Mouse (Mus musculus) frontal cortex, postnatal 10 days (tissue): Measurements from ENCODE around the gene Cldn16.
"Not testable (repeated sequence)": the region's sequence is repeated elsewhere in the genome, so short reads cannot be mapped to it uniquely, and the experiment has no call there.

Experiments used
- DNase-seq, 2 experiments: peaks; one replicate each; pipeline ENCODE4 v3.0.0; 2022; ENCODE audit warnings: low spot score in 2 of 2, mixed read lengths in 1 of 2

Cldn16 gene

GRCm38 (mm10) chr16:26462835-26463234 is at the start of gene Cldn16:
Gene Cldn16 (plus strand): TSS chr16:26463135.
- DNase-seq: no peak

GRCm38 (mm10) chr16:26418616-26419015 is 44.3 kb upstream of the Cldn16 start:
- DNase-seq: no peak

- no peak for DNase-seq
These were observed 40.9 kb upstream of the Cldn16 start for GRCm38 (mm10) chr16:26422078-26422477.

- DNase-seq: no peak
These were observed 32.7 kb upstream of the Cldn16 start for GRCm38 (mm10) chr16:26430246-26430645.

GRCm38 (mm10) chr16:26433486-26433885 is 29.4 kb upstream of the Cldn16 start:
- DNase-seq: no peak

- DNase-seq: no peak
These were observed 22.9 kb upstream of the Cldn16 start for GRCm38 (mm10) chr16:26440031-26440430.

GRCm38 (mm10) chr16:26441156-26441555 is 21.8 kb upstream of the Cldn16 start:
- no peak for DNase-seq

GRCm38 (mm10) chr16:26444843-26445242 is 18.1 kb upstream of the Cldn16 start:
- DNase-seq: no peak

GRCm38 (mm10) chr16:26447594-26447993 is 15.3 kb upstream of the Cldn16 start:
- DNase-seq: peak in 1 of 2 experiments; percentile 8

- DNase-seq: no peak
These were observed 8.8 kb upstream of the Cldn16 start for GRCm38 (mm10) chr16:26454163-26454562.

GRCm38 (mm10) chr16:26456182-26456581 is 6.8 kb upstream of the Cldn16 start:
- no peak for DNase-seq

- DNase-seq: no peak
These were observed 3.6 kb downstream of the Cldn16 start for GRCm38 (mm10) chr16:26466535-26466934.

- no peak for DNase-seq
These were observed 8.3 kb downstream of the Cldn16 start for GRCm38 (mm10) chr16:26471254-26471653.

- no peak for DNase-seq
These were observed 32.8 kb downstream of the Cldn16 start for GRCm38 (mm10) chr16:26495721-26496120.

GRCm38 (mm10) chr16:26499705-26500104 is 36.8 kb downstream of the Cldn16 start:
- DNase-seq: not testable (repeated sequence)

GRCm38 (mm10) chr16:26500738-26501137 is 37.8 kb downstream of the Cldn16 start:
- no peak for DNase-seq

- no peak for DNase-seq
These were observed 42.0 kb downstream of the Cldn16 start for GRCm38 (mm10) chr16:26504961-26505360.

- no peak for DNase-seq
These were observed 56.7 kb downstream of the Cldn16 start for GRCm38 (mm10) chr16:26519596-26519995.

- DNase-seq: no peak
These were observed 62.9 kb downstream of the Cldn16 start for GRCm38 (mm10) chr16:26525832-26526231.

- no peak for DNase-seq
These were observed 63.7 kb downstream of the Cldn16 start, which contains the start of gene Tmem207 for GRCm38 (mm10) chr16:26526669-26527068. Gene Tmem207 (minus strand): TSS chr16:26526769.

GRCm38 (mm10) chr16:26527931-26528666 is 65.2 kb downstream of the Cldn16 start:
- DNase-seq: peak; percentile 6 to 44

GRCm38 (mm10) chr16:26530451-26530850 is 67.5 kb downstream of the Cldn16 start:
- no peak for DNase-seq

- DNase-seq: no peak
These were observed 69.4 kb downstream of the Cldn16 start for GRCm38 (mm10) chr16:26532287-26532686.
